ENCODE assay signal across 8 mouse cellular contexts in genomic region chr8:8658426-8659224, GRCm38 (mm10). TPM values are rescaled to one million over a fixed set of nuclear protein-coding genes. Genes with fewer than 3 reads are reported as not detected.
DNase-seq lines count a peak whose midpoint lies in the region; ATAC-seq and TF ChIP-seq lines count a peak whose summit lies in the region.

No protein-coding gene starts in this region.

- peak overlapping the region; percentile 96 for H3K27ac ChIP-seq in embryonic facial prominence, embryonic 10.5 days (replicated peaks)
- H3K27ac ChIP-seq in limb, embryonic 11.5 days (replicated peaks; ENCODE audit: low read depth, low read length) = no peak overlapping the region
- H3K27ac ChIP-seq in midbrain, embryonic 12.5 days (replicated peaks) = peak overlapping the region; percentile 36
- H3K27ac ChIP-seq in spleen, adult 2 months (ENCODE audit: insufficient read depth, low read length) = no peak overlapping the region

- peak overlapping the region; percentile 98 for H3K4me3 ChIP-seq in embryonic facial prominence, embryonic 10.5 days
- H3K4me3 ChIP-seq in limb, embryonic 11.5 days (ENCODE audit: low read depth, low read length) = peak overlapping the region; percentile 58
- peak overlapping the region; percentile 83 for H3K4me3 ChIP-seq in midbrain, embryonic 12.5 days
- no peak overlapping the region; the same call in 1 of the 2 replicates for H3K4me3 ChIP-seq in spleen, adult 2 months (ENCODE audit: extremely low read depth, insufficient read depth, insufficient read length)

- no peaks in the 10 kb centered on the region for H3K27me3 ChIP-seq in embryonic facial prominence, embryonic 10.5 days (replicated peaks; ENCODE audit: low read depth, poor library complexity, severe bottlenecking)
- H3K27me3 ChIP-seq in limb, embryonic 11.5 days (ENCODE audit: control insufficient read depth, insufficient read depth, low read length) = no peaks in the 10 kb centered on the region
- H3K27me3 ChIP-seq in midbrain, embryonic 12.5 days = peaks cover 34% of the 10 kb centered on the region
- peaks cover 19% of the 10 kb centered on the region for H3K27me3 ChIP-seq in spleen, adult 2 months (ENCODE audit: control insufficient read depth, insufficient read depth, low read length)

- H3K4me1 ChIP-seq in embryonic facial prominence, embryonic 10.5 days = peaks cover 57% of the 10 kb centered on the region
- H3K4me1 ChIP-seq in limb, embryonic 11.5 days (ENCODE audit: control insufficient read depth, insufficient read depth, low read length) = peaks cover 7% of the 10 kb centered on the region; the same call in 1 of the 2 replicates
- peaks cover 43% of the 10 kb centered on the region for H3K4me1 ChIP-seq in midbrain, embryonic 12.5 days
- H3K4me1 ChIP-seq in spleen, adult 2 months (ENCODE audit: control insufficient read depth, insufficient read depth, insufficient read length) = peaks cover 8% of the 10 kb centered on the region

- peak; percentile 38; the same call in 1 of the 2 replicates for TF ChIP-seq CTCF in spleen, adult 2 months (IDR thresholded peaks at IDR 0.05; ENCODE audit: extremely low read depth, insufficient read depth, insufficient read length, insufficient replicate concordance)

- ATAC-seq in limb, embryonic 11.5 days (ENCODE audit: insufficient number of reproducible peaks, low FRiP score, low TSS enrichment, low read depth) = peak; percentile 48
- ATAC-seq in midbrain, embryonic 12.5 days (ENCODE audit: low FRiP score, low read depth) = peak; percentile 35
- no peak for ATAC-seq in monocyte, adult 5-6 weeks (replicated peaks; ENCODE audit: insufficient number of reproducible peaks, low FRiP score, low TSS enrichment, poor library complexity, severe bottlenecking)

- peak overlapping the region; percentile 90 for H3K4me2 ChIP-seq in limb, embryonic 11.5 days (ENCODE audit: low read depth, severe bottlenecking)
- H3K4me2 ChIP-seq in midbrain, embryonic 12.5 days (replicated peaks) = peak overlapping the region; percentile 91

- WGBS in embryonic facial prominence, embryonic 10.5 days = 1% methylated on average over 19 of the region's 19 CpGs
- 5% methylated on average over 19 of the region's 19 CpGs for WGBS in limb, embryonic 11.5 days
- 1% methylated on average over 19 of the region's 19 CpGs for WGBS in midbrain, embryonic 12.5 days
- 21% methylated on average over 19 of the region's 19 CpGs for WGBS in spleen, adult 2 months

- peak overlapping the region; percentile 94 for H3K9ac ChIP-seq in limb, embryonic 11.5 days (ENCODE audit: low read length)
- H3K9ac ChIP-seq in midbrain, embryonic 12.5 days (replicated peaks) = peak overlapping the region; percentile 89

- H3K36me3 ChIP-seq in embryonic facial prominence, embryonic 10.5 days (replicated peaks) = 0 out of 2 replicates have a peak, but pooled peaks cover 11% of the 10 kb centered on the region
- H3K36me3 ChIP-seq in limb, embryonic 11.5 days (ENCODE audit: control insufficient read depth, insufficient read depth, low read length) = no peaks in the 10 kb centered on the region
- no peaks in the 10 kb centered on the region for H3K36me3 ChIP-seq in midbrain, embryonic 12.5 days
- no peaks in the 10 kb centered on the region for H3K36me3 ChIP-seq in spleen, adult 2 months (ENCODE audit: control insufficient read depth, insufficient read depth, low read length)

- DNase-seq in adrenal gland, postnatal 25 days = peak; percentile 87
- DNase-seq in embryonic facial prominence, embryonic 10.5 days (ENCODE audit: low spot score) = peak; percentile 91
- peak; percentile 98 for DNase-seq in heart, adult 11 months
- DNase-seq in kidney, adult 11 months = peak; percentile 66
- DNase-seq in limb, embryonic 11.5 days (ENCODE audit: low spot score) = peak; percentile 91
- DNase-seq in spleen, adult 2 months (ENCODE audit: low read depth in 1 of 2, low spot score in 2 of 2) = peak in 1 of 2 experiments; percentile 47

- no peaks in the 10 kb centered on the region for H3K9me3 ChIP-seq in embryonic facial prominence, embryonic 10.5 days
- no peaks in the 10 kb centered on the region for H3K9me3 ChIP-seq in limb, embryonic 11.5 days (ENCODE audit: control insufficient read depth, low read length)
- H3K9me3 ChIP-seq in midbrain, embryonic 12.5 days = no peaks in the 10 kb centered on the region

- no peak for TF ChIP-seq POLR2A in spleen, adult 2 months (IDR thresholded peaks at IDR 0.05; ENCODE audit: low read depth, low read length)

RNA-seq across cellular contexts. Expression of gene Efnb2, which starts 2.4 kb away (rescaled TPM):
- 17.1 and 17.8 TPM in 2 replicates for total RNA-seq in adrenal gland, postnatal 25 days (2021)
- 32.2 and 33.7 TPM in 2 replicates for polyA plus RNA-seq in embryonic facial prominence, embryonic 10.5 days (2016; fragmentation: Nextera tagmentation; extraction: Ambion mirVana)
- 26.3 and 31.1 TPM in 2 replicates for polyA plus RNA-seq in limb, embryonic 11.5 days (2014; fragmentation: Nextera tagmentation; extraction: Ambion mirVana)
- 26.7 and 30.9 TPM in 2 replicates for polyA plus RNA-seq in midbrain, embryonic 12.5 days (2016; fragmentation: Nextera tagmentation; extraction: Ambion mirVana)
- polyA plus RNA-seq in spleen, adult 2 months (2012; rRNA removed) = 12.4 and 19.6 TPM in 2 replicates
- 0.19 to 7.5 TPM (median 0.39 TPM) in 3 replicates for total RNA-seq in monocyte, adult 5-6 weeks (2017)

RNA-seq across cellular contexts. Expression of gene Arglu1, which starts 31.7 kb away (rescaled TPM):
- total RNA-seq in adrenal gland, postnatal 25 days (2021) = 96.4 and 106 TPM in 2 replicates
- 174 and 177 TPM in 2 replicates for polyA plus RNA-seq in embryonic facial prominence, embryonic 10.5 days (2016; fragmentation: Nextera tagmentation; extraction: Ambion mirVana)
- 167 and 169 TPM in 2 replicates for polyA plus RNA-seq in limb, embryonic 11.5 days (2014; fragmentation: Nextera tagmentation; extraction: Ambion mirVana)
- polyA plus RNA-seq in midbrain, embryonic 12.5 days (2016; fragmentation: Nextera tagmentation; extraction: Ambion mirVana) = 201 and 221 TPM in 2 replicates
- 20.7 and 22.4 TPM in 2 replicates for polyA plus RNA-seq in spleen, adult 2 months (2012; rRNA removed)
- 210 to 324 TPM (median 270 TPM) in 3 replicates for total RNA-seq in monocyte, adult 5-6 weeks (2017)

Comparison
In these comparisons a context has a peak if more than half of its experiments do, and no peak if none do; other contexts are left out.
1. H3K27ac ChIP-seq: peak in embryonic facial prominence, embryonic 10.5 days (single experiment) and midbrain, embryonic 12.5 days (single experiment); none in limb, embryonic 11.5 days (single experiment) and spleen, adult 2 months (single experiment).